Mouse (Mus musculus) liver, postnatal 0 days (tissue): Measurements from ENCODE around the gene St8sia4.

Experiments used
- CTCF ChIP-seq: sonication (generic); IDR thresholded peaks from 2 replicates; pipeline ENCODE4 v1.5.1; 2016; ENCODE audit warnings: antibody characterized with exemption, low read depth
- EP300 ChIP-seq: IDR thresholded peaks from 2 replicates; pipeline ENCODE4 v1.6.1; 2016; ENCODE audit warnings: antibody characterized with exemption, low read depth, mild to moderate bottlenecking

DNA sequence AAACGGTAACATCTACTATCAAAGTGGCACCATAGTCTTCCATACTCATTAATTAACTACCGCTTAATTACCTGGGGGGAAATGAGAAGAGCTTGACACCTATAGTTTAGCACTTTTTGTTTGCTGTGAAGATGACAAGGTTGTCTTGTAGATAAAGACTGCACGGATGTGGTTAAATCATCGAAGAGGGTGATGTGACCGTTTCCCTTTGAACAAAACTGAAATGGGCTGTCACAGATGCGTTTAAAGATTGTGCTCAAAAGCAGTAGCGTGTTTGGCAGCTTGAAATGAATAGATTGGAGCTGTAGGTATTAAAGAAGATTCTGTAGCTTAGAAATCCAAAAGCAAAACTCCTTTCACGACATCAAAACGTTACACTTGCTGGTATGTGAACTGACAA lies 11.8 kb downstream of the St8sia4 start:
- TF ChIP-seq CTCF (no peak), EP300 (no peak)
